Mouse (Mus musculus): ENCODE data around the gene CK137956.

Gene CK137956

DNA sequence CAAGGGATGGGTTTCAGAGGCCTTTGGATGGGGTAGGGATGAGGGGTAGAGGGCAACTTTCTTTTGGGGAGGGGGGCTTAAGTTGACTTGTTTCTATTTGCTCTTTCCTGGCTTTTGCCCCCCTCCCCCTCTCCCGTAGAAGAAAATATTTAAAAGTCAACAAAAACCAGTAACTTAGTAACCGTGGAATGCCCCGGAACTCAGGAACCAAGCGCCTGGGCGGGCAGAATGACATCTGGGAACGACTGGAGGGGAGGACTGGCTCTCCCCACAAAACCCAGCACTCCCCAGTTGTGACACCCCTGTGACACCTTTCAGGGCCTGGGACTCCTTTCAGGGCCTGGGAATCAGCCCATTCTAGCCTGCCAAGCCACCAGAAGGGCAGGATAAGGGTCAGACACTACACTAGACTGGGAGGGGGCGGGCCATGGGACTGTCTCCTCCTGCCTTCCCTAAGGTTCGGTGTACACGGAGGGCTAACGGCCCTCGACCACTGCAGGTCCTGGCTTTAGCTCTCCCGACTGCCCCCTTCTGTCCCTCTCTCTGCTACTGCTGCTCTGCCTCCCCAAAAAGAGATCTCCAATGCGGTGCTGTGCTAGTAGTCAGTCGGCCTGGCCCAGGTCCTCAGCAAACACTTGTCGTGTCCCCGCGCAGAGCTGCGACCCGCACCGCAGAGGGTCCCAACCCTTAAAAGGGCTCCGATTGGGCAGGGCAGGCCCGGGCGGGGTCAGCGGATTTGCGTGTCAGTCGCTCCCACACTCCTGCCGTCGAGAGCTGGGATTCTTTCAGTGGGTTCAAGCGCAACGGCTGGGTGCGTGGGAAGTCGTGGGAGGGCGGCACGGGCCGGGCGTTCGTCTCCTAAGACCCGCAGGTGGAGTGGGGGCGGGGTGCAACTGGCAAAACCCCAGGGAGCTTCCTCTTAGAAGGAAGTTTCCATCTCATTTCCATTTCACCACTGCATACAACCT, at the start of gene CK137956:
Gene CK137956, minus strand, starts transcription at position 51 of the 968 bp plus-strand sequence.
- peak; percentile 72 for DNase-seq (ENCODE audit: low read depth, low spot score)

GRCm38 (mm10) chr4:128019465-128019864, 48.7 kb upstream of the CK137956 start:
- DNase-seq (ENCODE audit: low read depth, low spot score), result no peak

DNA sequence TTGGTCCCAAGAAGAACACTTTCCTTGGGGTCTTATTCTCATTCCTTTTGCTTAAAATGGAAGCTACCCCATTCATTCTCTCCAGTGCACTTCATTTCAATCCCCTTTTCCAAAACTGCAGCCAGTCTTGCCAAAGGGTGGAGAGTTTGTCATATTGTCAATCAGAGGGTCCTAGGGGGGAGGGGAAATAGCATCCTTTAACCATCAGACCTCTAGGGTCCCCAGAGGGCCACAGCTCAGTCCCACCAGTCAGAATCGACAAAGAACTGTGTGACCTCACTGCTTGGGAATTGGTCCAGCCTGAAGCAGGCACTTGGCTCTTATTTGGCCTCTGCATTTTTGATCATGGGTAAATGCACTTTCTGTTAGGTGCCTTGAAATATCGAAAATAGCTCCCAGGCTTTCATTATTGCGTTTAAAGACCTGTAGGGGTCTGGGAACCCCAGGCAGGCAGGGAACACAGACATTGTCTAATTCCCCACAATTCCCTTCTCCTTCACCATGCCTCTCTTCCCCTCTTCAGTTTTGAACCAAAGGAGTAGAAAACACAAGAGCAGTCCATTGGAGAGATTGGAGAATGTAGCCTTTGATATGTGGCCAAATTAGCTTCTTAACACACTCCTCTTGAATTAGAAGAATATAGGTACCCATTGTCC, 34.2 kb upstream of the CK137956 start:
- no peak for DNase-seq (ENCODE audit: low read depth, low spot score)

GRCm38 (mm10) chr4:128002638-128003101, 31.9 kb upstream of the CK137956 start:
- DNase-seq (ENCODE audit: low read depth, low spot score), result no peak

- DNase-seq (ENCODE audit: low read depth, low spot score), result no peak
Observed at GRCm38 (mm10) chr4:127999281-127999680, 28.5 kb upstream of the CK137956 start.

- peak; percentile 38 for DNase-seq (ENCODE audit: low read depth, low spot score)
Observed at GRCm38 (mm10) chr4:127989347-127989995, 18.7 kb upstream of the CK137956 start.

- DNase-seq (ENCODE audit: low read depth, low spot score), result peak; percentile 51
Observed at GRCm38 (mm10) chr4:127988526-127989180, 17.9 kb upstream of the CK137956 start.

DNA sequence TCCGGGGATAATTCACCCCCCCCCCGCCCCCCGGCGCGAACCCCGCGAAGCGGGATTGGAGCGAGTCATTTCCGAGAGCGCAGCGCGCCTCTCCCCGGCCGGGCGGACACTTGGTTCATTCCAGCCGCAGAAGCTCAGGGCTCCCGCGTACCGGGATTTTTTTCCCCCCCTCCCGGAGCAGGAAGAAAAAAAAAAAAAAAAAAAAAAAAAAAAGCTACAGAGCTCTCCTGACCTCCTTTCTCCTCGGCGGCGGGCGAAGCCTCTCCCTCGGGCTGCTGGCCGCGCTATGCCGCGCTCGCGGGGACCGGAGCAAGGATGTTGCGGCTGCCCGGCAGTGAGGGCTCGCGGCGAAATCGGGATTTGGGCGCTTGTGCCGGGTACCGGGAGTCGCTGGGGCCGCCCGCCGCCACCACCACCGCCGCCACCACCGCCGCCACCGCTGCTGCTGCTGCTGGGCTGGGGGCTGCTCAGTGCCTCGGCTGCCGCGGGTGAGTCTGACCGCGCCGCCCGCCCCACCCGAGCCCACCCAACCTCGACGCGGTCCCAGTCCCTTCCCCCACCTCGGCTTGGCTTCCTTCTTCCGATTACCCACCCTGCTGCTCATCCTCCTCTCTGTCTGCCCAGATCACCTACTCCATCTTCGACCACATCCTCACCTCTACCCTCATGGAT, 17.2 kb upstream of the CK137956 start, which contains the start of gene Csmd2:
Gene Csmd2, plus strand, starts transcription at position 74 of the 672 bp plus-strand sequence.
- DNase-seq (ENCODE audit: low read depth, low spot score), result peak; percentile 14

GRCm38 (mm10) chr4:127987270-127987669, 16.5 kb upstream of the CK137956 start:
- peak; percentile 21 for DNase-seq (ENCODE audit: low read depth, low spot score)

DNA sequence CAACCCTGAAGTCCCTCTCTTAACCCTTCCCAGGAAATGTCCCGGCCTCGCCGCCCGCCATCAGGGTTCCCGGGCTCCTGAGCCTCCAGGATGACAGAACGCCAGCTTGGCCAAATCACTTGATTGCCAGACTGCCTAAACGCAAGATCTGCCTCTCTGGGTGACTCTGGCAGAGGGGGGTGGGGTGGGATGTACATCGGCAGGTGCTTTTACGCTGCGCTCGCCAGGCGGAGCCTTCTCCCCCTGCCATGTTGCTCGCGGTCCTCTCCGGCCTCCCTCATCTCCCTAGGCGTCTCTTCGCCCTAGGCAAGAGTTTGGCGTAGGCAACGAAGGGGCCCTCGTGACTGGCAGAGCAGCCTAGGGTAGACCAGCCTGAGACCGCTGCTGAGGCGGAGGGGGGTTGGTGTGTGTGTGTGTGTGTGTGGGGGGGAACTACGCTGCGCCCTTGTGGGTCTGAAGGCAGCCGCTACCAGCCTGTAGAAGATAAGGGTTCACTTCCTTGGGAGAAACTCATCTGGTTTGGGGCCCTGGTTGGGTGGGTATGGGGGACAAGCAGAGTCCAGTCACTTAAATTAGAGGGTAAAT, 15.8 kb upstream of the CK137956 start:
- DNase-seq (ENCODE audit: low read depth, low spot score), result peak; percentile 41

GRCm38 (mm10) chr4:127985874-127986273, 15.1 kb upstream of the CK137956 start:
- DNase-seq (ENCODE audit: low read depth, low spot score), result no peak

DNA sequence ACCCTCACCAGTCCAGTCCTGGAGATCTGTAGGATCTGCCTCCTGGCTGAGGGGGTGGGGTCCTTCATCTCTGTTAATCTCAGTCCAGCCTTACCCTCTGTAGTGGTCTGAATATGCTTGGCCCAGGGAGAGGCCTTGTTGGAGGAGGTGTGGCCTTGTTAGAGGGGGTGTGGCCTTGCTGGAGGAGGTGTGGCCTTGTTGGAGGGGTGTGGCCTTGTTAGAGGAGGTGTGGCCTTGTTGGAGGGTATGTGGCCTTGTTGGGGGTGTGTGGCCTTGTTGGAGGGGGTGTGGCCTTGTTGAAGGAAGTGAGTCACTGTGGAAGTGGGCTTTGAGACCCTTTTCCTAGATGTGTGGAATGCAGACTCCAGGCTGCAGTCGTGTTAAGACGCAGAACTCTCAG, 13.7 kb upstream of the CK137956 start:
- peak; percentile 78 for DNase-seq (ENCODE audit: low read depth, low spot score)

DNA sequence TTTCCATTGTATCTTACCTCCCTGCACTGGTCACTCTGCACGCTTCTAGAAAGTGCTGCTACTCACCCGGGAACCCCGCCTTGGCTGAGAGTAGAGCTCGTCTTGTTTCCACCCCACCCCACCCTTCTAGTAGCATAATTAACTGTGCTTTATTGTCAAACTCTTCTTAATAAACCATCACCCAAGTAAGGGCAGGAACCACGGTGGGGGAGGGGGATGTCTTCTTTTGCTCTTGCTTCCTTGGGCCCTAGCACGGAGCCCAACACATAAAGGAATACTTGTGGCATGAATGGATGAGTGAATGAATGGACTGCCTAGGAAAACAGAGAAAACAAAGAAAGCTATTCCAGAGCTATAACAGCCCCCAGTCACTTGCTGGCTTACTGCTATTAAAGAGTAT, 10.4 kb upstream of the CK137956 start:
- DNase-seq (ENCODE audit: low read depth, low spot score), result no peak

- no peak for DNase-seq (ENCODE audit: low read depth, low spot score)
Observed at GRCm38 (mm10) chr4:127972976-127973375, 2.2 kb upstream of the CK137956 start.

DNA sequence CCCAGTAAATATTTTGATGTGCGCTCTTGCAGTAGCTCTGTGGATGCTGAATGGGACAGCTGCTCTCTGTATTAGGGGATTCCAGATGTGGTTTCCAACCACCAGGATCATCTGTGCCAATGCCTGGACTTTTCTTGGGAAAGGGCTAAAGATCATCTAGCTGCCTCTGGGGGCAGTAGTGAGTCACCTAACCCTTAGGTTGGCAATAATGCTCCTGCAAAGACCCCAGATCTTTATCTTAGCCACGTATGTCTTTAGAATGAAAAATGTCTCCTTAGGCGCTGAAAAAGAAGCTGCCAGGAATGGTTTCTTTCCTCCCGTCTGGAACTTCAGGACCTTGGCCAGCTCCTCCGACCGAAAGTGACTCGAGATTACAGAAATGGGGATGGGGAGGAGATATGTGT, 731 bp downstream of the CK137956 start:
- DNase-seq (ENCODE audit: low read depth, low spot score), result peak; percentile 59

- no peak for DNase-seq (ENCODE audit: low read depth, low spot score)
Observed at GRCm38 (mm10) chr4:127969101-127969500, 1.6 kb downstream of the CK137956 start.

- DNase-seq (ENCODE audit: low read depth, low spot score), result no peak
Observed at GRCm38 (mm10) chr4:127953006-127953710, 17.6 kb downstream of the CK137956 start.

- DNase-seq (ENCODE audit: low read depth, low spot score), result no peak
Observed at GRCm38 (mm10) chr4:127947696-127948095, 23.1 kb downstream of the CK137956 start.

DNA sequence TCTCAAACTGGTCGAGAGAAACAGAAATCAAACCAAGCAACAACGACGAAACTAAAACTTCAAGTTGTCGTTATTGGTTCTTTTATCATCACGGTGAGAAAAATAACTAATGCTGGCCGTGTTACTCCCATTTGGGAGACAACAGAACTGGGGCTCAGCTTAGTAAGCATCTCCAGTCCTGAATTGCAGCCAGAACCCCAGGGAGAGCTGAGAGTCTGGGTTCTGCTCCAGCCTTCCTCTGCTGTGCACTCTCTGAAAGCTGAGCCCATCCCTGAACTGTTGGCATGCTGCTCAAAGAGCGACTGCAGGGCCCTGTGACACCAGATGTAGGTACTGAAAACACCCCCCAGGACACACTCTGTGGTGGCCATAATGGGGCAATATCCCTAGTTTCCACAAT, 33.3 kb downstream of the CK137956 start:
- DNase-seq (ENCODE audit: low read depth, low spot score), result no peak

DNA sequence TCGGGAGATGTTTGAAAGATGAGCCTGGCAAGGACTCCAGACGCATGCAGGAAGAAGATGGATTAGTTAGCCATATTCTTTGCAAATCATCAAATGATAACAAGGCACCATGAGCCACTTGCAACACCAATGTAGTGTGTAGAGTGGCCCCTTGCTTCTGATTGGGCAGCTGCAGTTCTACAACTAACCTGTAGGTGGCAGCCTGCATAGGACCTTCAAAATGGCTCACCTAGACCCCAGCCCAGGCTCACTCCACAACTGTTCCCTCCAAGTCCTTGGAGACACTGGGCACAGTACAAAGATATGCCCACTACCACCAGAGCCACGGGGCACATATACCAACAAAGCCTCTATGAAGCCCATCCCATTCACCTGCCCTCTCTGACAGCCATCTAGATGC, 35.4 kb downstream of the CK137956 start:
- peak; percentile 61 for DNase-seq (ENCODE audit: low read depth, low spot score)

Data from R1 (cell line).